Mouse (Mus musculus): ENCODE results near the gene Lsm7.
"Not testable (repeated sequence)": the region's sequence is repeated elsewhere in the genome, so short reads cannot be mapped to it uniquely, and the experiment has no call there.

Lsm7 gene

DNA sequence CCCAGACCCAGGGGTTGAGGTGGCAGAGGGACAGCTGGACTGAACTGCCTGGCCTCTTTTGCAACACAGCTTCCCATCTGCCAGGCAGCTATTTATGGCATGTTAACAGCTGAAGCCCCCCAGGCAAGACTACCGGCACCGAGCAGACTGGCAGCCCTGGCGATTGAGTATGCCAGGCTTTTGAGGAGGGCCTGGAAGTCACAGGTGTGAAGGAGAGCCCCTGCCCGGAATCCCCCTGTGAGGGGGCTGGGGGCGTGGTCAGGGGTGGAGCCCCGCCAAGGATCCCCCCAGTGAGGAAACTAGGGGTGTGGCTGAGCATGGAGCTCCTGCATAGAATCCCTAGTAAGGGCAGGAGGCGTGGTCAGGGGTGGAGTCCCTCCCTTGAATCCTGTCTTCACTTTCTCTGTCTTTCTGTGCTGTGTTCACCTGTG is 18.0 kb downstream of the Lsm7 start:
- DNase-seq (ENCODE audit: low spot score in 2 of 2): no peak

DNA sequence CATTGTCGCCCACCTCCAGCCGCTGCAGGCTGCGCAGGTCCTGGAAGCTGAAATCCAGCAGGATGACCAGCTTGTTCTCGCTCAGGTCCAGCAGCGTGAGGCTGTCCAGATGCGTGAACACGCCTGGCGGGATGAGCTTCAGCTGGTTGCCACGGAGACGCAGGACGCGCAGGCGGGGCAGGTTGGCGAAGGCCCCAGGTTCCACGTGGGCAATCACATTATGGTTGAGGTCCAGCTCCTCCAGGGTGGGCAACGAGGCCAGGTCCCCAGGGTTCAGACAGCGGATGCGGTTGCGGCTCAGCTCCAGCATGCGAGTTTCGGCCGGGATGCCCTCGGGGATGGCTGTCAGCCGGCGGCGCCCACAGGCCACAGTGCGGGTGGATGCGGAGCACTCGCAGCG is 19.4 kb downstream of the Lsm7 start:
- DNase-seq (ENCODE audit: low spot score in 2 of 2): no peak

DNA sequence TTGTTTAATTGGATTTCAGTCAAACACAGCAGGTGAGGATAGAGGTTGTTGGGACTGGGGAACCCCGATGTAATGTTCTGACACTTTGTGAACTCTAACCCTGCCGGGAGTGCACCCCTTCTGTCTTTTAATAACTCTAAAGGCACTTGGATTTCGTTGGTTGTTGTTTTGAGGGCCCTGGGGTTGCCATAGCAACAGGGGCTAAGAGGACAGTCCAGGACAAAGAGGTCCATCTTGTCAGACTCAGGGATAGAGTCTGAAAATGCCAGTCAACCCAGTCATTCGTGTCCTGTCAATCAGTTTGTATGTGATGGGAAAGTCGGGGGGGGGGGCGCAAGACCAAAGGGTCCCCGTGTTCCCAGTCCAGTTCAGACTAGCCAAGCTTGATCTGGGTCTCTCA is 22.2 kb downstream of the Lsm7 start:
- no peak for DNase-seq (ENCODE audit: low spot score in 2 of 2)

DNA sequence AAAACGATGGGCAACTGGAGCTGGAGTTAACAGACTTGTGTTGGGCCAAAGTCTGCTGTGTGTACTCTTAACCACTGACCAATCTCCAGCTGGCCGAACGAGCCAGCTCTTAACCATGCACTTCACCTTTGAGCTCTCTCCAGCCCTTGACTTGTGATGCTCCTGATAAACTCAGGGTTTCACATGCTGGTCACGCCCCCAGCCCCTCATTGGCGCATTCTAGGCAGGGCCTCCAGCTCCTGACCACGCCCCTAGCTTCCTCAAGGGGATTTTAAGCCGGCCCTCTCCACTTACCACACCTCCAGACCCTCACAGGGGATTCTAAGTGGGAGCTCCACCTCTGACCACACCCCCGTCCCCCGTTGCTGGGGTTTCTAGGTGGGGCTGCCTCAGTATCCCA is 23.9 kb downstream of the Lsm7 start:
- DNase-seq (ENCODE audit: low spot score in 2 of 2): no peak

DNA sequence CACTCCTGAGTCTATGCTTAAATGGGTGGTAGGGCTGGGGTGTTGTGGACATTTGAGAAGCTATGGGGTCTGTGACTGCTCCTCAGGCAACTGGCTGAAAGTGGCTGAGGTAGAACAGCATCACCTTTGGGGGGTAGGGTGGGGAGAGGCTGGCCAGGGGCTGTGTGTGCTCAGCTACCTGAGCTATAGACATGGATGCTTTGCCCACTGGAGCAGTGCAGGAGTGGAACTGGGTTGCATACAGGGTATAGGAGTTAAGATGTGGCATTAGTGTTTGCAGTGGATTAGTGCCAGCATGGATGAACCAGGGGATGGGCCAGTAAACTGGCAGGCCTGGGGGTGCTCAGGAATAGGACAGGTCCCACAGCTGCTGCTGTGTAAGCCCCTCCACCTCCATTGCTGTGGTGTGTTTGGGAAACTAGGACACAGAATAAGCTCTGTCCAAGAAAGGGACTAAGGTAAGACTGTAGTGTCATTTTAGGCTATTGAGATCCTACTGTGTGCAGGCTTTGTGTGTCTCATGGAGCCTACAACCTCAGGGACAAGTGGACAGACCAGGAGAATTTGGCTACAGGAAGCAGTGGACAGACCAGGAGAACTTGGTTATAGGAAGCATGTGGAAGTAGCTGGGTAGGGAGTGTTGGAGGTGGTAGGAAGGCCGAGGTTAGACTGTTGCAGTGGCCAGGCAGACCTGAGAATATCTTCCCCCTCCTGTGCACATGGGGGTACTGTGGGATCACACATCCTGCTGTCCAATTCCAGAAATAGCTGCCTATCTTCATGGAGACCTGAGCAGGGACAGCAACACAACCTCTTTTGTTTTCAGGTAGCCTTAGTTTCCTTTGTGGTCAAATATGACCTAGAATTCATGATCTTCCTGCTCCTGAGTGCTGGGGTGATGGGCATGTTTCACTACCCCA is 25.4 kb downstream of the Lsm7 start:
- no peak for DNase-seq (ENCODE audit: low spot score in 2 of 2)

DNA sequence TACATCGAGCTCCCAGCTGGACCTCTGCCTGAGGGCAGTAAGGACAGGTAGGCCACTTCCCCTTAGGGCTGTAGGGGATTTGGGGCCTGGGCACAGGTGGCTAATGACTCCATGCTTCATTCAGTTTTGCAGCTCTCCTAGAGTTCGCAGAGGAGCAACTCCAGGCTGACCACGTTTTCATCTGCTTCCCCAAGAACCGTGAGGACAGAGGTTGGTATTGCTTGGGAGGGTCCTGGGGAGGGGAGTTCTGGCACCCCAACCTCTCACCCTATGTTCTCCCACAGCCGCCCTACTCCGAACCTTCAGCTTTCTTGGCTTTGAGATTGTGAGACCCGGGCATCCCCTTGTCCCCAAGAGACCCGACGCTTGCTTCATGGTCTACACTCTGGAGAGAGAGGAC is 26.4 kb downstream of the Lsm7 start:
- not testable (repeated sequence) for DNase-seq (ENCODE audit: low spot score in 2 of 2)

DNA sequence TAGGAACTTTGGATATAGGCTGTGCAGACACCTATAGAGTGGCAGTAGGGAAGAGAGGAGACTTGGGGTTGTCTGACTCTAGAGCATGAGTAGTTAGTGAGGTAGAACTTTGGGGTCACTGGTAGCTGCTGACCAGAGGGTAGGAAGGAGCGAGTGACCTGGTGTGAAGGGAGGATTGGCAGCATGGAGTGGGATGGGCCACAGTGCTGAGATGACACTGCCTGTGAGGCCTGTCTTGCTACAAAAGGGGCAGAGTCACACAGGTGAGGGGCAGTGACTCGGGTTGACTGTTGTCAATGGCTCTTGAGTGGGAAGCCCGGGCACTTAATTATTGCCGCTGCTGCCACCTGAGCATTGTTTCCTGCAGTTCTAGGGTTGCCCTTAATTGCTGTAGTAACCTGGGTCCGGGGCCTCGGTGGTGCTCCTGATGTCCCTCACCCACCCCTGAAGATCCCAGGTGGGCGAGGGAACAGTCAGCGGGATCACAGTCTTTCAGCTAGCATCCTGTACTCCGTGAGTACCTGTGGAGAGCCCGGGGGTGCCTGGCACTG is 27.1 kb downstream of the Lsm7 start:
- no peak for DNase-seq (ENCODE audit: low spot score in 2 of 2)

DNA sequence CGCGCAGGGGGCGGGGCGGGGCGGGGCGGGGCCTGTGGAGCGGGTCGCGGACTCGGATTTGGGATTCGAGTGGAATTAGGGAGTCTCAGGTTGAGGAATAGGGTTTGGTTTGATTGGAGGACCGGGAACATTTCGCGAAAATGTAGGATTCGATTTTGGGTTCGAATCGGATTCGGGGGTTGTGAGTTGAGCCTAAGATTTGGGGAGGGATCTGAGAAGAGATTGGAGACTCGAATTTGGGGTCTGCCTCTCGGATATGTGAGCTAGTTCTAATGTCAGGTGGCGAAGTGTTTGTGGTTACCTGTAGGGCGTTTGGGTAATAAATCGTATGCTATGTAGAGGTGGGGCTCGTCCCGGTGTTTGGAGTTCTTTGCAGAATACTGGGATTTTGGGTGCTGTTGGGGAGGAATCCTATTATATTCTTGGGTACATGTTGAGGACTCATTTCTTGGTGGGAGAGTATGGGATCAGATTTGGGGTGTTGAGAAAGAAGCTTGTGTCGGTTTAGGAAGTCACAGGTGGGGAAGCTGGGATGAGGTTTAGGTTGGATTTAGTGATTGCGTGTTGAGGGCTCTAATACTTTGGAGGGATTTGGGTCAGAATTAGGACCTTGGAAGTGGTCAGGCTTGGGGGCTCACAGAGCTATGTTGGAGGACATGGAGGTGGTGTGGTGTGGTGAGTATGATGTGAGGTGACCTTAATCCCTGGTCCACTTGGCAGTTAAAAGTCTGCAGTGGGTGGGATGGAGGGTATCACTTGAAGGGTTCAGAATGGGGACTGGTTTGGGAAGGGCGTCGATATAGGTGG is 27.7 kb downstream of the Lsm7 start:
- no peak for DNase-seq (ENCODE audit: low spot score in 2 of 2)

DNA sequence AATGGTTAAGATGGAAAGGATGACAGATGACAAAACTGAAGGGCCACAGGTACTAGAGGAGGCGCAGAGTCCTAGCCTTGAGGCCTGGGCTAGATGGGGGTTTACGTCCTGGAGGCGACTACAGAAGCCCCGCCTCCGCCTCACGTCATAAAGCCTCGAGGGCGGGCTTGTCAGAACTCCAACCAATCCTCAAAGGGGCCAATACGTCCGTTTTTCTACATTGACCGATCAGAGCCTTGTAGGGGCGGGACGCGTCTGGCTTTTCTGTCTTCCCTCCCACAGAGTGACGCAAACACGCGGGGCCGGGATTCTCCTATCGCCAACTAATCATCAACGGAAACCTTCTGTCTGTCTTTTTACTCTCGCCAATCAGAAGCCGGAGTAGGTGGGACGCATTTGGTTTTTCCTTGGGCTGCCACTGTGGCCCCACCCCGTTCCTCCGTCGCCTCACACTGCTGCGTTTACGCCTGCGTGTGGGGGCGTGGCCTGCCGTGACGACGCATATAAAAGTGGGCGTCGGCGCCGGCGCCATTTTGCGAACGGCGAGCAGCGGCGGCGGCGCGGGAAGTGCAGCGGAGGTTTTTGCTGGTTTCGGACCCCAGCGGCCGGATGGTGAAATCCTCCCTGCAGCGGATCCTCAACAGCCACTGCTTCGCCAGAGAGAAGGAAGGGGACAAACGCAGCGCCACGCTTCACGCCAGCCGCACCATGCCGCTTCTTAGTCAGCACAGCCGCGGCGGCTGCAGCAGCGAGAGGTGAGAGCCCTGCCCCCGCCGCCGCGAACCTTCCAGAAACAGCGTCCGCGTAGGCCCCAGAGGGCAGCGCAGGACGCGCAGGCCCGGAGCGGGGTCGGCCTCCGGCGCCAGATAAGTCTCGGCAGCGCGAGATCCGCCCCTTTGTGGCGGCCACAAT is 28.6 kb downstream of the Lsm7 start, which contains the start of gene Oaz1:
Oaz1 (plus strand) TSS at position 506 of the 912 bp plus-strand sequence.
- DNase-seq (ENCODE audit: low spot score in 2 of 2): peak; percentile 99 to 100

DNA sequence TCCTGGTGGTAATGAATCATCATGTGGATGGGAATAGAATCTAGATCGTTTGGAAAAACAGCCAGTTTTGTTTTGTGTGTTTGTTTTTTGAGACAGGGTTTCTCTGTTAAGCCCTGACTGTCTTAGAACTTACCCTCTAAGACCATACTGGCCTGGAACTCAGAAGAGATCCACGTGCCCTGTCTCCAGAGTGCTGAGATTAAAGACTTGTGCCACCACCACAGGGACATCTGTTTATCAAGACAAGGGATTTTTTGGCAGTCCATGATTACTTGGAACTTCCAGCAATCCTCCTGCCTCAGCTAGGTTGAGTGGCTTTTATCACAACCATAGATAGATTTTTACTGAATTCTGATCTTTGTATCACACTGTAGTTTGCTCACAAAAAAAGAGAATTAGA is 30.2 kb downstream of the Lsm7 start:
- DNase-seq (ENCODE audit: low spot score in 2 of 2): no peak

DNA sequence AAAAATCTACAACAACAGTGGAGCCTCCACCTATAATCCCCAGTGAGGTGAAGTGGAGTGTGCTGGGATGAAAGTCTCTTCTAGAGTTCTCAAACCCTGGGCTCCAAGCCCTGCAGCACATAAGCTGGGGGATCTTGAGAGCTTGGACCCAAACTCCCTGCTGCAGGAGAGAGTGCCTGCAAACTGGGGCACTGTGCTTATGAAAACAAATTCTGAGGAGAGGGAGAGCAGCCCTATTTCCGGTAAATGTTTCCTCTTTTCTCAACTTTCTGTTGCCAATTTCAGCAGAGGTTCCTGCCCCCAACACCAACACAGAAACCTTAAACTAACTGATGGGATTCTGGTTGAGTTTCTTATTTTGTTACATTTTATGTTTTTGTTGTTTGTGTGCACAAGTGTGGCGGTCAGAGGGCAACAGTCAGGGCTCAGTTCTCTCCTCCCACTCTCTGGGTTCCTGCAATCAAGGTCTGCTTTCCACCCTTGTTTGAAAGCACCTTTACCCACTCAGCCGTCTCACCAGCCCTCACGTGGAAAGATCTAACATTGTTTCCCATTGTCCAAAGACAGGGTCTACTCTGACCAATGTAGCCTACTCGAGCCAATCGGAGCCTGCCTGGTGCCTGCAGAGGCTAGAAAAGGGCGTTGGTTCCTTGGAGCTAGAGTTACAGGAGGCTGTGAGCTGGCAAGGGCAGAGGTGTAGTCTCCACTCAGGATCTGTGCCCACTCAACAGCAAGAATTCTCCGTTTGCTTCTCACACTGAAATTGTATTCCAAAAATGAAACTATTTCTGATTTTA is 31.0 kb downstream of the Lsm7 start:
- DNase-seq (ENCODE audit: low spot score in 2 of 2): no peak

DNA sequence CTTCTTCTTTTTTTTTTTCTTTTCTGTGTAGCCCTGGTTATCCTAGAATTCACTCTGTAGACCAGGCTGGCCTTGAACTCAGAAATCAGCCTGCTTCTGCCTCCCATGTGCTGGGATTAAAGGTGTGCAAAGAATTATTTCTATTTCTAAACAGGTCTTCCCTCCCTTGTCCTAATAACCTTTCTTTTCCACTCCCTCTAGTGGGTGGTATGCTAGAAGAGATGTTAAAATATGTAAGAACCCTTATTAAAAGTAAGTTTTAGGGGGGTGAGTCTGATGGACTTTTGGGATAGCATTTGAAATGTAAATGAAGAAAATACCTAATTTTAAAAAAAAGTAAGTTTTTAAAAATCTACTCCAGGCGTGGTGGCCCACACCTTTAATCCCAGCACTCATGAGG is 31.7 kb downstream of the Lsm7 start:
- no peak for DNase-seq (ENCODE audit: low spot score in 2 of 2)

DNA sequence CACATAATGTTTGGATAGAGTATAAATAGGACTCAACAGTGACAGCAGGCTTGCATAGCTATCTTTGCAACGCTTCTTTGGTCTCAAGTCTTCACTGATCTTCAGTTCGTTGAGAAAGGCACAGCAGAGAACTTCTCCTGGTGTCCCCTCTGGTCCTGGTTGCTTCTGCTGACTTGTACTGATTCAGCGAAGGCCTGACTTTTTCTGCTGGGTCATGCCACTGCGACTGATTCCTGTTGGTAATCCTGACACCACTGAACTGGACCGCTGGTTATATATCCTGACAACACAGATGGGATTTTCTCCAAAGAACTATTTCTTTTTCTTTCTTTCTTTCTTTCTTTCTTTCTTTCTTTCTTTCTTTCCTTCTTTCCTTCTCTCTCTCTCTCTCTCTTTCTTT is 32.5 kb downstream of the Lsm7 start:
- no peak for DNase-seq (ENCODE audit: low spot score in 2 of 2)

DNA sequence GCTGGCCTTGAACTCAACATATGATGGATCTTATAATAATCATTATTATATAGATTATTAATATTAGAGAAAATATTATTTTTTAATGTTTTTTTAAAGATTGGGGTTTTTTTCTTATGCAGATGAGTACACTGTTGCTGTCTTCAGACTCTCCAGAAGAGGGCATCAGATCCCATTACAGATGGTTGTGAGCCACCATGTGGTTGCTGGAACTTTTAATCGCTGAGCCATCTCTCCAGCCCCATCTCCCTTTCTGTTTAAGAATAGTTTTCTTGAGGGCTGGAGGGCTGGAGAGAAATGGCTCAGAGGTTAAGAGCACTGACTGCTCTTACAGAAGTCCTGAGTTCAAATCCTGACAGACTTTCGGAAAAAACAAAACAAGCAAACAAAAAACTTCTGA is 33.0 kb downstream of the Lsm7 start:
- DNase-seq (ENCODE audit: low spot score in 2 of 2): no peak

DNA sequence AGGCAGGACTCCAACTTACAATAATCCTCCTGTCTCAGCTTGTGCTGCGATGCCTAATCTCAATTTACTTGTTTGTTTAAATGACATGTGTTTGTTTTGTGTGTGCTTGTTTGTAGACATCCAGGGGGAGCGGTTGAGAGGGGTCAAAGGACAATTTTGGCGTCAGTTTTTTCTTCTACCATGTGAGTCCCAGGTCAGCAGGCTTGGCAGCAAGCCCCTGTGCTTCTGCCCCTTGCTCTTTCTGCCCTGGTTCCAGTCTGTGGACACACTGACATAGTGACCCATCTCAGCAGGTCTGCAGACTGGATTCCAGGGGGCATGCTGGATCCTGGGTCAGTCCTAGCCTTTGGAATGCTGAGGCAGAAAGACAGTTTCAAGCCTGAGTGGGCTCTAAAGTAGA is 35.6 kb downstream of the Lsm7 start:
- no peak for DNase-seq (ENCODE audit: low spot score in 2 of 2)

DNA sequence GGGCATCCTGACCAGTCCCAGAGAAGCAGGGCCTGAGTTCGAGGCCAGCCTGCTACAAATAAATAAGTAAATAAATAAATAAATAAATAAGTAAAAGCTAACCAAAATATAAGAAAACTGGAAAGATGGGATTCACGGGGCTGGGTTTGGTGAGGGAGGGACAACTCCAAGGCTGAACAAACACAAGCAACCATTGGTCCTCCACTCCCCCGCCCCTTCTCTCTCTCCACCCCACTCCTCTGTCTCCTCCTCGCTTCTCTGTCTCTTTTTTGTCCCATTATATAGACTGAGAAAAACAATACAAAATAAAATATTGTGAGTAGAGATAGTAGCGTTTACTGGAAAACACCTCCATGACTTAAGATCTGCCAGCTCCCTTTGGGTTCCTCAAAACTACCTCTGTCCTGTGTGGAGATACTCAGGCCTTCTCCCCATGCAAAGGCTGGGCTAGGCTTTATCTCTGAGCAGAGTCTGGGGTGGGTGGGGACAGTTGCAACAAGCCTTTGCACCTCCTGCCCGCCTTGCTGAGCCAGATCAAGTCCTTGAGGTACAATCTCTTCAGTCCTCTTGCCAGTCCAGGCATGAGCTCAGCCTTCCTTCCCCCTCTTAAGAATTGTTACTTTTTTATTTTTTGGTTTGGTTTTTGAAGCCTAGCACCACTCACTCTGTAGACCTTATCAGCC is 36.3 kb downstream of the Lsm7 start:
- no peak for DNase-seq (ENCODE audit: low spot score in 2 of 2)

DNA sequence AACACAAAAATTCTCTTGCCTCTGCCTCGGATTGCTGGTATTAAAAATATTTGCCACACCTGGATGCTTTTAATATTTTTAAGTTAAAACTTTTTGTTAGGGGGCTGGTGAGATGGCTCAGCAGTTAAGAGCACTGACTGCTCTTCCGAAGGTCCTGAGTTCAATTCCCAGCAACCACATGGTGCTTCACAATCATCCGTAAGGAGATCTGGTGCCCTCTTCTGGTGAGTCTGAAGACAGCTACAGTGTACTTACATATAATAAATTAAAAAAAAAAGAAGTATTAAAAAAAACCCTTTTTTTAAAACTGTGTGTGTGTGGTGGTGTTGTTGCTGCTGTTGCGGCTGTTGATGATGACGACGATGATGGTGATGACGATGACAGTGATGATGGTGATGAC is 37.1 kb downstream of the Lsm7 start:
- not testable (repeated sequence) for DNase-seq (ENCODE audit: low spot score in 2 of 2)

DNA sequence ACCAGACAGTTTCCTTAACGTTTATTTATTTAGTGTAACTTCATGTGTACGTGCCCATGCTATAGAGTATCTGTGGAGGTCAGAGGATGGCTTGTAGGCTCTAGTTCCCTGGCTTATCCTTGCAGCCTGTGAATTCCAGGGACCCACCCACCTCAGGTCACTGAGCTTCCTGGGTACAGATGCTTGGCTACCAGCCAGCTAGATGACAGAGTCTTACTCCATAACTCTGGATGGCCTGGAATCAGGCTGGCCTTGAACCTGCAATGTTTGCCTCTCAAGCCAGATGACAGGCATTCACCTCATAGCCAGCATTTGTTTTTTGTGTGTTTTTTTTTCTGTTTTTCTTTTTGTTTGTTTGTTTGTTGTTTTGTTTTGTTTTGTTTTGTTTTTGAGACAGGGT is 37.8 kb downstream of the Lsm7 start:
- no peak for DNase-seq (ENCODE audit: low spot score in 2 of 2)

DNA sequence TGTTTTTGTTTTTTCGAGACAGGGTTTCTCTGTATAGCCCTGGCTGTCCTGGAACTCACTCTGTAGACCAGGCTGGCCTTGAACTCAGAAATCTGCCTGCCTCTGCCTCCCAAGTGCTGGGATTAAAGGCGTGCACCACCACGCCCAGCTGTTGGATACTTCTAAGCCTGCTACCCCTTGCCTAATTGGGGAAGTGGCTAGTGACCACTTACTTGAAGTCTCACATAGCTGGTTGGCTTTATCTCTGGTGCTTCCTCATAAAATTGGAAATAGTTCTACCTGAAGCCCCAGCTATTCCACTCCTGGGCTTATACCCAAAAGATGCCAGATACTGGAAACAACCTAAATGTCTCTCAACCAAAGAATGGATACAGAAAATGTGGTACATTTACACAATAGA is 38.7 kb downstream of the Lsm7 start:
- DNase-seq (ENCODE audit: low spot score in 2 of 2): not testable (repeated sequence)

DNA sequence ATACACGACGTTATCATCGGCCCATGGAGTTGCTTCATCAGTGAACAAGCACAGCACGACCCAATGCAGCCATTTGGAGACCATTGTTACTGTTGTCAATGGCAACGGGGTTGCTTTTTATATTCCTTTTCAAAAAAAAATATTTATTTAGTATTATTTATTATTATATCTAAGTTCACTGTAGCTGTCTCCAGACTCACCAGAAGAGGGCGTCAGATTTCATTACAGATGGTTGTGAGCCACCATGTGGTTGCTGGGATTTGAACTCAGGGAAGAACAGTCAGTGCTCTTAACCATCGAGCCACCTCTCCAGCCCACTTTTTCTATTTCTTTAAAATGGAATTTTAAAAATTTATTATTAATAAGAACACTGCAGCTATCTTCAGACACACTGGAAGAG is 40.2 kb downstream of the Lsm7 start:
- no peak for DNase-seq (ENCODE audit: low spot score in 2 of 2)
